Mouse (Mus musculus): ENCODE results near the gene Trip4.

The Trip4 gene

DNA sequence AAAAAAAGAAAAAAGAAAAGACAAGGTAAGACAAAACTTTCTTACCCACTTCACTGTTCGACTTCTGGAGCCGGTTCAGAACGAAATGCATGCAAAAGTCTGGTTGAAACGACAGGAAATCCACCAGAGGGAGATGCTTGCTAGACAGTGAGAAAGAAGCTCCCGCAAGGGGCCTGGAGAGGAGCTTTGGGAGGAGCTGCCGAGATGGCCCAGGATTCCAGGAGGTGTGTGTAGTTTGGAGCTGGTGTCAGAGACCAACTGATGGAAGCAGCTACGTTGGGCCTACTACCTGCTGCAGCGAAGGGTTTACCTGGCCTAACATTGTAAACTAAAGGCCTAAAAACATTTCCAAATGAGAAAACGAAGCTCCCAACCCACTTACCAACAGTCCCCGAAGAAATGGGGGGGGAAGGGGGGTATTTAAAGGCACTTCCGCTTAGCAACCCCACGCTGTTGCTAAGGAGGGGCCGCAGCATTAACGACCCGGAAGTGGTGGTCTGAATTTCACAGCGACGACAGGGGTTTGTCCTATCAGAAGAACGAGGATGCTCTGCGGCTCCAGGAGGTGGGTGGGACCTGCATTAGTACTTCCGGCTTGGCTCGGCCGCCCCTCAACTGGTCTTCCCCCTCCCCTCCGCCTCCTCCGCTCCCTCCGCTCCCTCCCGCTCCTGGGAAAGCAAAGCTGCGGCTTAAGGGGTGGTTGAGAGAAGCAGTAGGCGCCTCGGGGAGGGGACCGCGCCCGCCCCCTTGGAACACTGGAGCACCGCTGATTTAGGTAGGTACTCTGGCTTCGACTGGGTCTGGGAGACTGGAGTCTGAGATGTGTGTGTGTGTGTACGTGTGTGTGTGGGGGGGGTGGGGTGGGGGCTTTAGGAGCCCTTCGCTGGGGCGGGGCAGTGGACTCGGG, at the start of gene Trip4, which contains the start of gene Csnk1g1:
Trip4 (minus strand) TSS at position 401 of the 907 bp plus-strand sequence.
Csnk1g1 (plus strand) TSS at position 531 of the 907 bp plus-strand sequence.
- DNase-seq (ENCODE audit: low spot score in 2 of 2) = peak; percentile 92 to 93

- no peak for DNase-seq (ENCODE audit: low spot score in 2 of 2)
Observed at GRCm38 (mm10) chr9:65951082-65951587, 42.5 kb upstream of the Trip4 start.

DNA sequence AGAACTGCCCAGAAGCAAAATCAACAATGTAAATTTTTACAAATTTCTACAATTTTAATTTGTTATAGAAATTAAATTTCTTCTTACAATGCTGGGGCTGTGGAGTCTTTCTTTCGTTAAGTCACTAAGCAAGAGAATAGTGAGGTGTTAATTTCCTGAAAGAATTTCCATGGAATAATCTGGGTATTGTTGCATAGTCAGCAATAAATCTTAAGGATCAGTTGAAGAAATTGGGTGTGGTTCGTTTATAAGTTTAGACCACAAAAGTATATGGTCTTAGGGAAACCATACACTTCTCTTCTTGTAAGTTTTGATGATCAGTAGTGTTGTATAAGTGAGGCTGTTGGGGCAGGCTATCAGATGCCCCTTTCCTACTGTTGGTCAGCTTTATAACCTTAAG, 29.0 kb upstream of the Trip4 start:
- DNase-seq (ENCODE audit: low spot score in 2 of 2) = no peak

- no peak for DNase-seq (ENCODE audit: low spot score in 2 of 2)
Observed at GRCm38 (mm10) chr9:65929826-65930225, 21.2 kb upstream of the Trip4 start.

- no peak for DNase-seq (ENCODE audit: low spot score in 2 of 2)
Observed at GRCm38 (mm10) chr9:65928456-65928855, 19.9 kb upstream of the Trip4 start.

GRCm38 (mm10) chr9:65917015-65917414, 8.4 kb upstream of the Trip4 start:
- no peak for DNase-seq (ENCODE audit: low spot score in 2 of 2)

DNA sequence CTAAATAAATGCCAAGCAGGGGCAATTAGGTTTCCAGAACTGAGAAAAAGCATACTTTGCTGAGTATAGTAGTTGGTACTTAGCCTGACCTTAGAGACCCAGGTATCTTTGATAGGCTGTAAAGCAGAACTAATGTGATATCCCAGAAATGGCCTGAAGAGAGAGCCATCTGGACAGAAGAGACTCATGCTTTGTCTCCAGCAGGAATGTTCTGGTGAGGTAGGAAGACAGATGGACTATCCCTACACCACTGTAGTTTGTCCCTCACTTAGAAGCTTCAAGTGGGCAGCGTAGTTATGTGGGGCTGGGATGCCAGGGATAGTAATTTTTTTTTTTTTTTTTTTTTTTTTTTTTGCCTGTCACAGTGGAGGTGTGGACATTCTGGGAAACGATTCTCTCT, 5.4 kb upstream of the Trip4 start:
- DNase-seq (ENCODE audit: low spot score in 2 of 2) = no peak

DNA sequence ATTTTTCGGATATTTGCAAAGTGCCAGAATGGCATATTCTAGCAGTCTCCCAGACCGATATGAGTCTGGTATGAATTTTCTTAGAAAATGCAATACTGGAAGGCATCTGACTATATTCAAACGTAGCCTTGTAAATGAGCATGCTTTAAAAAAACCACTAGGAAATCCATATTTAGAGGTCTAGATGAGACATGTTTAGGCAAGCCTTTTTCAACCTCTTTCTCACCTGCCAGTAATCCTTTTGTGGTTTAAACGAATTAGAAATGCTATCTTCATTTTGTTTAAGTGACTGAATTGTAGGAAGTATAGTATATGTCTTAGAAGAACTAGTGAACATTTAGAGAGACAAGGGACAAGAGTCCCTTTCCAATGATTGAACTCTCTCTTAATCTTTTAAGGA, 1.2 kb upstream of the Trip4 start:
- DNase-seq (ENCODE audit: low spot score in 2 of 2) = no peak

DNA sequence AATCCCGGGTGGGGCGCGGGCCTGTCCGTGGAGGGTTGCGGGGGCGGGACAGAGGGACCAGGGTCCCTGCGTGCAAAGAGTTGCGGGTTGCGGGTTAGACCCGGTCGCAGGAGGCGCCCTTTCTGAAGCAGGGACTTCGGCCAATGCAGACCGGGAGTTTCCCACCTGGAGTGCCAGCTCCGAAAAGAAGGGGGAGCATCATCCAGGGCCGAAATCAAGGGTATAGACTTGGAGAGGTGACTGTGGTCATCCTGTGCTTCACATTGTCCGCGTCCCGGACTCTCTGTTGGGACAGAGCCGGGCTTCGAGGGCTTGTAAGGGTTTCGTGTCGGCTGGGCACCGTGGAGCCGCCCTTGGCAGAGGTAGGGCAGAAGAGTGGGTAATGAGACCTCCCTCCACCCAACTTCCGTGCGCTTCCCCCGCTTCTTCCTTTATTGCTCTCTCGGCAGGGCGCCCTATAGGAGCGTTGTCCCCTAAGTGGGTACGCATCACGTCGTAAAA, 757 bp upstream of the Trip4 start:
- peak; percentile 51 to 58 for DNase-seq (ENCODE audit: low spot score in 2 of 2)

DNA sequence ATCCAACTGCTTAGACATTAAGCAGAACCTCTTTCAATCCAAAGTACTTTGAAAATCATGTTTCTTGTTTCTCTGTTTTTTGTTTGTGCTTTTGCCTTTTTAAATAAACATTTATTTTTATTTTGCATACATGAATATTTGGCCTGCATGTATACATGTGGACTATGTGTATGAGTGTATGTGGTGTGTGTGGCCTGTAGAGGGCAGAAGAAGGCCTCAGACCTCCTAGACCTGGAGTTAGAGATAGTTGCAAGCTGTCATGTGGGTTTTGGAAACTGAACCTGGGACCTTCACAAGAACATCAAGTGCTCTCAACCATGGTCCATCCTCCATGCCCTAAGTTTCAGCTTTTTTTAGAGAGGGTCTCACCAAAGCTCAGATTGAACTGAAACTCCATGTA, 5.2 kb downstream of the Trip4 start:
- DNase-seq (ENCODE audit: low spot score in 2 of 2) = no peak

DNA sequence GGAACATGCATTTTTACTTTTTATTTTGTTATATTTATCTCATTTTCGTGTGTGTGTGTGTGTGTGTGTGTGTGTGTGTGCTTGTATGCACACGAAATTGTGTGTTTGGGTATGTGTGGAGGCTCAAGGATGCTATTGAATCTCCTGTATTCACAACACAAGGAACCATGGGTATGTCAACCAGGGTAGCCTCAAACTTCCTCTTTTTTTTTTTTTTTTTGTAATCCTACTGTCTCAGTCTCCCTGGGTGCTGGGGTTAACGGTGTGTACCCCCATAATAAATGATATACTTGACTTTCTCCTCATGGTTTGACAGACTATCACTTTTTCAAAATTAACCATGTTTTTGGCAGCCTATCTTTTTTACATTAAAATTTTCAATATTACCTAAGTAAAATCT, 5.7 kb downstream of the Trip4 start:
- no peak for DNase-seq (ENCODE audit: low spot score in 2 of 2)

DNA sequence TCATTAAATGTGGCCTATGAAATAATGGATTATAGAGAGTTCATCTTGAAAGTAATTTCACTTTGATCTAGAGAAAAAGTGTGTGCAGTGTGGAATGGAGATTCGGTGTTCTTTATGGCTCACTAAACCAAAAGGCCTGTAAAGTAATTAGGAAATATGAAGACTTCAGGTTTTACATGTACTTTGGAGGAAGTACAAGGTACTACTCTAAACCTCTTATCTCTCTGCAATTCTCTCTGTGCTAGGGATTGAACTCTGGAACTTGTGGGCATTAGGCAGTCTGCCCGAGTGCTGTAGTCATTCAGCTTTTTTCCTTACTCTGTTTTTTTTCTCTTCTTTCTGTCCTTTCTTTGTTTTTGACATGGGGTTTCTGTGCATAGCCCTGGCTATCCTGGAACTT, 11.6 kb downstream of the Trip4 start:
- DNase-seq (ENCODE audit: low spot score in 2 of 2) = no peak

- peak in 1 of 2 experiments; percentile 21 for DNase-seq (ENCODE audit: low spot score in 2 of 2)
Observed at GRCm38 (mm10) chr9:65891126-65891525, 17.5 kb downstream of the Trip4 start.

DNA sequence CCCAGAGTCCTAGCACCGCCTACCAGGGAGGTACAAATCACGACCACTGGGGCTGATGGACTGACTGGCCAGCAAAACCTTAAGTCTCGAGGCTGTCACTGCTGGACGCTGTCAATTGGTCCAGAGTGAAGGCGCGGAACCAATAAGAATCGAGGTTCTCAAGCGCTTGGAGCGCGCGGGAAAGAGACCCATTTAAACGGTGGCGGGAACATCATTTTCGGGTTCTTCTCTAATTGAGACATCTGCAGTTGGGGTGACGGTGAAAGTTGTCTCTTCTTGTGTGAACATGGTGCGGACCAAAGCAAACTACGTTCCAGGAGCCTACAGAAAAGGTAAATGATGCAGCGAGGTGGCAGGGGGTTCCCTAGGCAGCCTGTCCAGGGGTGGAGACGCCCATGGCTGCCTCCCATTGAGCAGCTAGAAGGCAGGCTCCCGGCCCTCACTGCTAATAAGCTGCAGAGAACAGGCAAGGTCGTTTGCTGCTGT, 18.4 kb downstream of the Trip4 start, which contains the start of gene Pclaf:
Pclaf (plus strand) TSS at position 95 of the 486 bp plus-strand sequence.
- peak; percentile 70 to 78 for DNase-seq (ENCODE audit: low spot score in 2 of 2)

GRCm38 (mm10) chr9:65884564-65885315, 23.9 kb downstream of the Trip4 start:
- peak; percentile 89 for DNase-seq (ENCODE audit: low spot score in 2 of 2)

DNA sequence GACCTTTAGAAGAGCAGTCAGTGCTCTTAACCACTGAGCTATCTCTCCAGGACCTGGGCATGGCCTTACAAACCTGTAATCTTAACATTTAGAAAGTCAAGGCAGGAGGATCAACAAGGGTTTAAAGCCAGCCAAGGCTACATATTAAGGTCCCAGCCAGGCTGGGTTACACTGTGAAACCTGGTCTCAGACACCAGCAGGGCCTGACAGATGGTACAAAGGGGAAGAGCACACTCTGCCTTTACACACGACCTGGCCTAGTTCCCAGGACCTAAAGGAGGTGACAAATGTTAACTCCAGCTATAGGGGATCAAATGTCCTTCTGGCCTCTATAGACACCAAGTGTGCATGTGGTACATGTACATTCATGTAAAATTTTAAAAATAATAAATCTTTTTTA, 48.9 kb downstream of the Trip4 start:
- no peak for DNase-seq (ENCODE audit: low spot score in 2 of 2)

GRCm38 (mm10) chr9:65850203-65850602, 58.4 kb downstream of the Trip4 start:
- no peak for DNase-seq (ENCODE audit: low spot score in 2 of 2)

DNA sequence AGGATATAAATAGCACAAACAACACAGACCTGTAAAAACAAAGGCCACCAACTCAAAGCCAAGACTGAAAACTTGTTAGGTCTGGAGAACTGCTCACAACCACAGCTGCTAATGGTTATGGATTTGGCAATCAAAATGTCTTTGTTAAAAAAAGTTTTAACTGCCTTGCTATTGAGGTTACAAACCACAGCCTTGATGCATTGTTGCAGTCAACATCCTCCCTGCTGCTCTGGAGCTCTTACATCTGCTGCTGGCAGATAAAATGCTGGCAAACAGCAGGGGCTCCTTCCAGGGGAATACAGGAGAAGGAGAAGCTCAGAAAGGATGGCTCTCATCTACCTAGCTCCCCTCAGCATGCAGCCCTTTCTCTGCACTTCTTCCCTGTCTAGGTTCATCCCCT, 60.4 kb downstream of the Trip4 start:
- DNase-seq (ENCODE audit: low spot score in 2 of 2) = no peak

DNA sequence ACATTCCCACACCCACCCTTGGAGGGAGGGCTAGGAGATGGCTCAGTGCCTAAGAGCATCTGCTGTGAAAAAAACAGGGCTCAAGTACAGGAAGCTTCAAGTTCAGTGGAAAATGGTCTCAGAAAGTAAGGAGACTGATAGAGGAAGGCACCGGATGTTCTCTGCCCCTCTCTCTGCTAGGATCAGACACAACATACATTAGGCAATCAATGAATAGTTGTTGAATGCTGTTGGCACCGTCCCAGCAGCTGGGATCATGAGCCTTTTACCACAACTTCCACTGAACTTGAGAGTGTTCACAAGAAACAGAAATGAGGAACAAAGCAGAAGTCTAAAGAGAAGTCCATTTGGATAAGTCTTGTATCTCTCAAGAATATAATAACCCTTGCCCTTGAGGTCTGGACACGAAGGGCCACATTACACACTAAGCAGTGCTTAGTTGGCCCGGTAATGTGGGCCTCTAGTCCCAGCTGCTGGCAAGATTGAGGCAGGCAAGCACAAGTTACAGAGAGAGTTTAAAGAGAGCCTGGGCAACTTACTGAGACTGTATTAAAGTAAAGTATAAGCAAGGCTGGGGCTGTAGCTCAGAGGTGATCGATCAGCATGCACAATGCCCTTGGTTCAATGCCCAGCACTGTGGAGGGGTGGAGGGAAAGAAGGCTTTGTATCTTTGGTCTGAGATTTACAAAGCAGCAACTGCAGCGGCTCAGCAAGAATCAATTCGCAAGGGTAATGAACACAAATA, 64.0 kb downstream of the Trip4 start:
- peak in 1 of 2 experiments; percentile 34 for DNase-seq (ENCODE audit: low spot score in 2 of 2)

DNA sequence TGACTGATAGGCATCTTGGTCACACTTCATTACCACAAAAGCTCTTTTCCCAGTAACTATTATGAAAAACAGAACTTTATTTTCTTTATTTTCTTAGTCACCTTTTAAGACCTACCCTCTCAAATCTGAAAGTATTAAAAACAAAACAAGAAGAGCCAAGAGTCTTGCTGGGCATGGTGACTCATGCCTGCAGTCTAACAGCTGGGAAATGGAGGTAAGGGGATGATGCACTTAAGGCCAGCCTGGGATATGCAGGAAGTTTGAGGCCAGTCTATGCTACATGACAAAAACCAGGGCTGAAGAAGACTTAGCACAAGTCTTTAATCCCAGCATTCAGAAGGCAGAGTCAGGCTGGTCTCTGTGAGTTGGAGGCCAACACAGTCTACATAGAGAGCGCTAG, 68.8 kb downstream of the Trip4 start:
- DNase-seq (ENCODE audit: low spot score in 2 of 2) = no peak

DNA sequence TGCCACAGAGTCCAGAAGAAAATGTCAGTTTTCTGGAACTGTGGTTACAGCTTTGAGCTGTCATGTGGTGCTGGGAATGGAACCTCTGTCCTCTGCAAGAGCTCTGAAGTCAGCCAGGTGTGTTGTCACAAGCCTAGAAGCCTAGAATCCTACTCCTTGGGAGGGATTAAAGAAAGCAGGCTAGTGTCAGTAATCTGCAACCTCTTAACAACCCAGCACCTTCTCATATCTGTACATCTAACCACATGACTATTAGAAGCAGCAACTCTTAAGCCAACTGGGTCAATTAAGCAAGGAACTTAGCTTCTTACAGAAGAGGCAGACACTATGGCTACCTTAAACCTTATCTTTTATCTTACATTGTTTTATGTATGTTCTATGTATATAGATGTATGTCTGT, 71.7 kb downstream of the Trip4 start:
- no peak for DNase-seq (ENCODE audit: low spot score in 2 of 2)

Data from spleen, postnatal 36 days (tissue).